Mouse (Mus musculus): Measurements from ENCODE around the gene Pdss2.

GRCm38 (mm10) chr10:43509228-43509627 is 287.9 kb downstream of the Pdss2 start:
- TF ChIP-seq HCFC1 (IDR thresholded peaks at IDR 0.05; ENCODE audit: borderline replicate concordance, insufficient read depth, low read length): no peak
- TF ChIP-seq MAFK (IDR thresholded peaks at IDR 0.05; ENCODE audit: insufficient read depth, low read depth, low read length): no peak

Data from ES-E14 (cell line).